Mouse (Mus musculus) heart, postnatal 0 days (tissue): ENCODE results near the gene Scd4.

Experiments used
- CTCF ChIP-seq: IDR thresholded peaks from 2 replicates; pipeline ENCODE4 v1.5.1; 2016; ENCODE audit warnings: antibody characterized with exemption, control low read depth, low read depth
- EP300 ChIP-seq: IDR thresholded peaks from 2 replicates; pipeline ENCODE4 v1.6.1; 2016; ENCODE audit warnings: antibody characterized with exemption, low read depth

- TF ChIP-seq CTCF (no peak), EP300 (no peak)
Measured at GRCm38 (mm10) chr19:44299902-44300301, 33.0 kb upstream of the Scd4 start.
